Comparison of ENCODE assay signal across 23 mouse cellular contexts in genomic region chr5:133542217-133542616, GRCm38 (mm10).
DNase-seq lines count a peak whose midpoint lies in the region; ATAC-seq lines count a peak whose summit lies in the region.
"Had no signal": no experiment of that assay in that cellular context is flagged by ENCODE, and none has a peak within 500 bp of the region (broad histone marks: within the 10 kb centered on the region; RNA-seq: fewer than 3 reads in every experiment).

No protein-coding gene starts in this region.

- H3K27ac ChIP-seq in intestine, embryonic 16.5 days (ENCODE audit: low read length): no peak overlapping the region
- H3K27ac ChIP-seq in stomach, embryonic 16.5 days (ENCODE audit: low read length): no peak overlapping the region
- H3K27ac ChIP-seq in midbrain, embryonic 11.5 days (ENCODE audit: low read depth, low read length): no peak overlapping the region
- H3K27ac ChIP-seq: embryonic facial prominence, embryonic 13.5 days; embryonic facial prominence, embryonic 15.5 days; forebrain, embryonic 10.5 days; forebrain, embryonic 13.5 days; forebrain, embryonic 15.5 days had no signal

- no peaks in the 10 kb centered on the region for H3K9me3 ChIP-seq in intestine, embryonic 16.5 days (ENCODE audit: control insufficient read depth, low read length)
- 0 out of 2 replicates have a peak, but pooled peaks cover 4% of the 10 kb centered on the region for H3K9me3 ChIP-seq in stomach, embryonic 16.5 days (replicated peaks; ENCODE audit: control insufficient read depth, low read length)
- H3K9me3 ChIP-seq in midbrain, embryonic 11.5 days (ENCODE audit: control insufficient read depth, low read length): no peaks in the 10 kb centered on the region
- H3K9me3 ChIP-seq: embryonic facial prominence, embryonic 13.5 days; embryonic facial prominence, embryonic 15.5 days; forebrain, embryonic 15.5 days had no signal

- ATAC-seq in intestine, embryonic 16.5 days: peak; percentile 95
- peak; percentile 56; the same call in 1 of the 2 replicates for ATAC-seq in stomach, embryonic 16.5 days (ENCODE audit: insufficient read depth, low FRiP score)
- no peak for ATAC-seq in midbrain, embryonic 11.5 days (ENCODE audit: low FRiP score)
- ATAC-seq: forebrain, embryonic 13.5 days; forebrain, embryonic 15.5 days had no signal

- H3K27me3 ChIP-seq in intestine, embryonic 16.5 days (replicated peaks; ENCODE audit: control insufficient read depth, insufficient read depth, low read length): no peaks in the 10 kb centered on the region
- H3K27me3 ChIP-seq in stomach, embryonic 16.5 days (ENCODE audit: control insufficient read depth, insufficient read depth, low read length): no peaks in the 10 kb centered on the region
- H3K27me3 ChIP-seq in midbrain, embryonic 11.5 days (ENCODE audit: control insufficient read depth, insufficient read depth, low read length): no peaks in the 10 kb centered on the region
- H3K27me3 ChIP-seq: embryonic facial prominence, embryonic 13.5 days; embryonic facial prominence, embryonic 15.5 days; forebrain, embryonic 13.5 days; forebrain, embryonic 15.5 days had no signal

- no peak overlapping the region for H3K4me2 ChIP-seq in intestine, embryonic 16.5 days (ENCODE audit: low read depth, low read length)
- H3K4me2 ChIP-seq in stomach, embryonic 16.5 days (ENCODE audit: low read depth, low read length): no peak overlapping the region
- no peak overlapping the region for H3K4me2 ChIP-seq in midbrain, embryonic 11.5 days
- H3K4me2 ChIP-seq: embryonic facial prominence, embryonic 13.5 days; embryonic facial prominence, embryonic 15.5 days; forebrain, embryonic 13.5 days; forebrain, embryonic 15.5 days had no signal

- no peaks in the 10 kb centered on the region for H3K4me1 ChIP-seq in intestine, embryonic 16.5 days (ENCODE audit: control insufficient read depth, insufficient read depth, low read length)
- no peaks in the 10 kb centered on the region for H3K4me1 ChIP-seq in stomach, embryonic 16.5 days (ENCODE audit: control insufficient read depth, insufficient read depth, low read length)
- H3K4me1 ChIP-seq in midbrain, embryonic 11.5 days (ENCODE audit: control insufficient read depth, insufficient read depth, low read length): no peaks in the 10 kb centered on the region
- H3K4me1 ChIP-seq: embryonic facial prominence, embryonic 13.5 days; embryonic facial prominence, embryonic 15.5 days; forebrain, embryonic 10.5 days; forebrain, embryonic 13.5 days; forebrain, embryonic 15.5 days had no signal

- intact Hi-C loops in heart, postnatal 10 days (cut with DNase I): no loop called here
- intact Hi-C loops in left cerebral cortex, postnatal 4 days (cut with DNase I): no loop called here

- no peaks in the 10 kb centered on the region for H3K36me3 ChIP-seq in intestine, embryonic 16.5 days (ENCODE audit: control insufficient read depth, insufficient read depth, low read length)
- no peaks in the 10 kb centered on the region for H3K36me3 ChIP-seq in stomach, embryonic 16.5 days (ENCODE audit: control insufficient read depth, insufficient read depth, low read length)
- H3K36me3 ChIP-seq in midbrain, embryonic 11.5 days (ENCODE audit: control insufficient read depth, insufficient read depth, low read length): no peaks in the 10 kb centered on the region
- H3K36me3 ChIP-seq: embryonic facial prominence, embryonic 13.5 days; embryonic facial prominence, embryonic 15.5 days; forebrain, embryonic 10.5 days; forebrain, embryonic 15.5 days had no signal

- H3K9ac ChIP-seq in intestine, embryonic 16.5 days (ENCODE audit: low read depth, low read length): no peak overlapping the region
- H3K9ac ChIP-seq in stomach, embryonic 16.5 days (ENCODE audit: low read length): no peak overlapping the region
- H3K9ac ChIP-seq in midbrain, embryonic 11.5 days (ENCODE audit: low read length): no peak overlapping the region
- H3K9ac ChIP-seq: embryonic facial prominence, embryonic 13.5 days; embryonic facial prominence, embryonic 15.5 days; forebrain, embryonic 13.5 days; forebrain, embryonic 15.5 days had no signal

- peak; percentile 6 for DNase-seq in large intestine, adult 2 months (ENCODE audit: low read depth, low spot score)
- no peak for DNase-seq in kidney, adult 18-20 months
- no peak for DNase-seq in heart, postnatal 10 days
- DNase-seq in midbrain, embryonic 11.5 days (ENCODE audit: low spot score, missing footprints): no peak
- DNase-seq in left cerebral cortex, postnatal 4 days: no peak
- DNase-seq: adrenal gland, adult 2 months; adrenal gland, postnatal 10 days; adrenal gland, postnatal 25 days; cerebellum, adult 11 months; cerebellum, adult 18-20 months; cerebellum, adult 8-10 months; cerebellum, adult 9-11 months; cerebellum, postnatal 14 days; cerebellum, postnatal 36 days; embryo, embryonic 11 days had no signal

- H3K4me3 ChIP-seq in intestine, embryonic 16.5 days (ENCODE audit: low read length): no peak overlapping the region
- no peak overlapping the region for H3K4me3 ChIP-seq in stomach, embryonic 16.5 days (replicated peaks; ENCODE audit: low read length)
- H3K4me3 ChIP-seq in midbrain, embryonic 11.5 days (ENCODE audit: low read depth, low read length): no peak overlapping the region
- H3K4me3 ChIP-seq: embryonic facial prominence, embryonic 13.5 days; embryonic facial prominence, embryonic 15.5 days; erythroblast, embryonic 14.5 days; forebrain, embryonic 10.5 days; forebrain, embryonic 13.5 days; forebrain, embryonic 15.5 days had no signal
